Comparison of ENCODE assay signal across 10 mouse cellular contexts in the genomic region with DNA sequence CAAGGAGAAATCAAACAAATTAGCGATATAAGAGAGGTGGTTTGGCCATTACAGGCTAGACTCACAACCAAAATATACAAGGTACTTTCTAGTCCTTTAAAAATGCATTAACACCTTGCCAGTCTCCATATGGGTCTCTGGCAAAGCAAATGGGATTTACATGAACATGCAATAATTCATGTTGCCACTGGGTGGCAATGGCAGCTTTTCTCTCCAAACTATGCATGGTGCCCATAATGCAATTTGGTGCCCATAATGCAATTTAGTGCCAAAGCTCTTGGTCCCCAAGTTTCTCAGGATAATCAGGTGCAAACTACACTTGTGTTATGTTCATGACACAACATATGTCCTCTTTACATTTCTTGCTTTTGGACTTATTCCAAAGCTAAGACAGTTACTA.
DNase-seq lines count a peak whose midpoint lies in the region; ATAC-seq and TF ChIP-seq lines count a peak whose summit lies in the region.
"Had no signal": no experiment of that assay in that cellular context is flagged by ENCODE, and none has a peak within 500 bp of the region (broad histone marks: within the 10 kb centered on the region; RNA-seq: fewer than 3 reads in every experiment).

No protein-coding gene starts in this region.

- no peak for TF ChIP-seq POLR2A in cortical plate, adult 2 months (IDR thresholded peaks at IDR 0.05; ENCODE audit: extremely low read depth, insufficient read depth, low read length)

- H3K4me2 ChIP-seq in kidney, embryonic 15.5 days = no peak overlapping the region
- no peak overlapping the region for H3K4me2 ChIP-seq in hindbrain, embryonic 14.5 days (replicated peaks)
- no peak overlapping the region for H3K4me2 ChIP-seq in midbrain, embryonic 16.5 days (ENCODE audit: low read length)
- H3K4me2 ChIP-seq: embryonic facial prominence, embryonic 12.5 days; limb, embryonic 15.5 days had no signal

- peak; percentile 18 for DNase-seq in kidney, adult 18-20 months
- DNase-seq in MEL-GATA-1-ER (ENCODE audit: extremely low read depth, low read depth) = peak; percentile 12
- DNase-seq in hindbrain, embryonic 14.5 days (ENCODE audit: low spot score) = peak; percentile 82
- peak; percentile 22 to 27 for DNase-seq in left cerebral cortex, postnatal 10 days (ENCODE audit: extremely low spot score in 1 of 2, low spot score in 2 of 2)
- DNase-seq in urinary bladder, adult 18-20 months (ENCODE audit: low spot score in 2 of 2) = no peak

- H3K4me1 ChIP-seq in kidney, embryonic 15.5 days = 0 out of 2 replicates have a peak, but pooled peaks cover 2% of the 10 kb centered on the region
- no peaks in the 10 kb centered on the region for H3K4me1 ChIP-seq in cortical plate, adult 2 months (ENCODE audit: control insufficient read depth, insufficient read depth, low read length)
- H3K4me1 ChIP-seq in hindbrain, embryonic 14.5 days (replicated peaks; ENCODE audit: control insufficient read depth, insufficient read depth, low read length) = no peaks in the 10 kb centered on the region
- H3K4me1 ChIP-seq in midbrain, embryonic 16.5 days (ENCODE audit: control insufficient read depth, insufficient read depth, low read length) = no peaks in the 10 kb centered on the region
- H3K4me1 ChIP-seq: embryonic facial prominence, embryonic 12.5 days; limb, embryonic 15.5 days had no signal

- no peak overlapping the region for H3K9ac ChIP-seq in kidney, embryonic 15.5 days
- H3K9ac ChIP-seq in hindbrain, embryonic 14.5 days = no peak overlapping the region
- H3K9ac ChIP-seq in midbrain, embryonic 16.5 days (ENCODE audit: low read depth, low read length) = no peak overlapping the region
- H3K9ac ChIP-seq: embryonic facial prominence, embryonic 12.5 days; limb, embryonic 15.5 days had no signal

- WGBS in kidney, embryonic 15.5 days = 17% methylated on average over 1 of the region's 1 CpGs
- 9% methylated on average over 1 of the region's 1 CpGs for WGBS in hindbrain, embryonic 14.5 days
- 23% methylated on average over 1 of the region's 1 CpGs for WGBS in midbrain, embryonic 16.5 days

- intact Hi-C loops in left cerebral cortex, postnatal 10 days (cut with DNase I) = no loop called here

- H3K9me3 ChIP-seq in kidney, embryonic 15.5 days (replicated peaks) = no peaks in the 10 kb centered on the region
- H3K9me3 ChIP-seq in hindbrain, embryonic 14.5 days (ENCODE audit: control insufficient read depth, low read length) = no peaks in the 10 kb centered on the region
- no peaks in the 10 kb centered on the region for H3K9me3 ChIP-seq in midbrain, embryonic 16.5 days (replicated peaks; ENCODE audit: control insufficient read depth, low read length, poor library complexity, severe bottlenecking)
- H3K9me3 ChIP-seq: embryonic facial prominence, embryonic 12.5 days; limb, embryonic 15.5 days had no signal

- TF ChIP-seq CTCF in cortical plate, adult 2 months (IDR thresholded peaks at IDR 0.05; ENCODE audit: extremely low read depth, insufficient read depth, low read length) = peak; percentile 61

- no peak for ATAC-seq in kidney, embryonic 15.5 days (replicated peaks; ENCODE audit: low FRiP score)
- ATAC-seq in hindbrain, embryonic 14.5 days (ENCODE audit: low FRiP score) = peak; percentile 62; the same call in 1 of the 2 replicates
- peak; percentile 56; the same call in 1 of the 2 replicates for ATAC-seq in midbrain, embryonic 16.5 days

- H3K27me3 ChIP-seq in kidney, embryonic 15.5 days = no peaks in the 10 kb centered on the region
- H3K27me3 ChIP-seq in hindbrain, embryonic 14.5 days (ENCODE audit: control insufficient read depth, insufficient read depth, low read length) = no peaks in the 10 kb centered on the region
- no peaks in the 10 kb centered on the region for H3K27me3 ChIP-seq in midbrain, embryonic 16.5 days (ENCODE audit: control insufficient read depth, insufficient read depth, low read depth, low read length)
- H3K27me3 ChIP-seq: embryonic facial prominence, embryonic 12.5 days; limb, embryonic 15.5 days had no signal

- H3K36me3 ChIP-seq in kidney, embryonic 15.5 days = no peaks in the 10 kb centered on the region
- no peaks in the 10 kb centered on the region for H3K36me3 ChIP-seq in hindbrain, embryonic 14.5 days (replicated peaks; ENCODE audit: control insufficient read depth, insufficient read depth)
- H3K36me3 ChIP-seq in midbrain, embryonic 16.5 days (ENCODE audit: control insufficient read depth, insufficient read depth, low read length) = no peaks in the 10 kb centered on the region
- H3K36me3 ChIP-seq: embryonic facial prominence, embryonic 12.5 days; limb, embryonic 15.5 days had no signal

- no peak overlapping the region for H3K4me3 ChIP-seq in kidney, embryonic 15.5 days (replicated peaks)
- H3K4me3 ChIP-seq in cortical plate, adult 2 months (ENCODE audit: insufficient read depth, low read length) = no peak overlapping the region
- H3K4me3 ChIP-seq in hindbrain, embryonic 14.5 days (replicated peaks; ENCODE audit: low read length) = no peak overlapping the region
- H3K4me3 ChIP-seq in midbrain, embryonic 16.5 days (ENCODE audit: low read depth, low read length) = no peak overlapping the region
- H3K4me3 ChIP-seq: embryonic facial prominence, embryonic 12.5 days; limb, embryonic 15.5 days had no signal

- no peak overlapping the region for H3K27ac ChIP-seq in kidney, embryonic 15.5 days
- no peak overlapping the region for H3K27ac ChIP-seq in cortical plate, adult 2 months (ENCODE audit: insufficient read depth, low read length)
- H3K27ac ChIP-seq in hindbrain, embryonic 14.5 days = no peak overlapping the region
- H3K27ac ChIP-seq in midbrain, embryonic 16.5 days (ENCODE audit: low read length) = no peak overlapping the region
- H3K27ac ChIP-seq: embryonic facial prominence, embryonic 12.5 days; limb, embryonic 15.5 days had no signal

Comparison
In these comparisons a context has a peak if more than half of its experiments do, and no peak if none do; other contexts are left out.
1. DNase-seq: peak in kidney, adult 18-20 months (single experiment), MEL-GATA-1-ER (single experiment), hindbrain, embryonic 14.5 days (single experiment) and left cerebral cortex, postnatal 10 days (2 of 2); none in urinary bladder, adult 18-20 months (0 of 2).